Mouse (Mus musculus) CD4-positive naive resting alpha-beta T cell, adult 57 days (primary cell): ENCODE results near the gene Glod4. TPM values are rescaled to one million over a fixed set of nuclear protein-coding genes. Genes with fewer than 3 reads are reported as not detected.

Experiments used
- total RNA-seq: library from RNA; stranded (reverse); gene quantifications from one replicate; pipeline ENCODE4 v1.2.4, GENCODE M21; 2023

The Glod4 gene
- 15.7 TPM for total RNA-seq

GRCm38 (mm10) chr11:76242901-76243810 lies at the start of gene Glod4, which contains the start of gene Mrm3:
Gene Glod4, minus strand, starts transcription at chr11:76243725.
Gene Mrm3, plus strand, starts transcription at chr11:76243715.

GRCm38 (mm10) chr11:76217390-76217800 lies 26.1 kb downstream of the Glod4 start, which contains the start of the genes Dbil5 and Gemin4:
Gene Dbil5, plus strand, starts transcription at chr11:76217608.
Gene Gemin4, minus strand, starts transcription at chr11:76217664.

GRCm38 (mm10) chr11:76179495-76180145 lies 63.9 kb downstream of the Glod4 start, which contains the start of the genes Vps53 and Fam57a:
Gene Vps53, minus strand, starts transcription at chr11:76179647.
Gene Fam57a, plus strand, starts transcription at chr11:76179671.

Other genes starting within 250 kb of the Glod4 start
- gene 1700016K19Rik, start 243.8 kb downstream of the Glod4 start, total RNA-seq: 1.1 TPM
- 76.1 TPM for gene Rflnb, start 215.9 kb downstream of the Glod4 start, total RNA-seq
- 47.1 TPM for gene Vps53, start 64.1 kb downstream of the Glod4 start, total RNA-seq
- 2.7 TPM for gene Fam57a, start 64.1 kb downstream of the Glod4 start, total RNA-seq
- gene Dbil5, start 26.1 kb downstream of the Glod4 start, total RNA-seq: not detected
- 9.4 TPM for gene Gemin4, start 26.1 kb downstream of the Glod4 start, total RNA-seq
- gene Mrm3, start within 50 bp of the Glod4 start, total RNA-seq: 15.4 TPM
- gene Nxn, start 155.4 kb upstream of the Glod4 start, total RNA-seq: 9.1 TPM
- 18.8 TPM for gene Timm22, start 163.2 kb upstream of the Glod4 start, total RNA-seq